Mouse (Mus musculus) yolk sac, embryonic 10.5 days (tissue): ENCODE data around the gene Igfbp3.

Source experiments
- DNase-seq: peaks from one replicate; pipeline ENCODE4 v3.0.0-alpha.2; 2017; ENCODE audit warnings: low spot score

Gene Igfbp3

DNA sequence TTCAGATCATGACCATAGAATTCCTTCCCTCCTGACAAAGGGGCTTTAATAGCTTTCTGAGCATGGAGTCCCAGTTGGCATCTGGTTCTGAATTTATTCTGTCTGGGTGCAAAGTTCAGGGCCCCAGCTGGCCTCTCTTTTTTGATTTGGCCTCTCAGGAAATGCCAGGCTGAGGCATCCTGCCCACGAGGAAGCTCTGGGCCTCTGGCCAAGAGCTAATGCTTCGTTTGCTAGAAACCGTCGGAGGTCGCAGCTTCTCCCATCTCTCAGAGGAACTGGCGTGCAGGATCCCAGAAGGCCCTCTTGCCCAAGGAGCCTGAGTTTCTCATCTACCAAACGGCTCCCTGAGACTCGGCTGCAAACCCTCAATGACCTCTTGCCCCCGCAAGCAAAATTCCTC, 2.5 kb downstream of the Igfbp3 start:
- DNase-seq: no peak

DNA sequence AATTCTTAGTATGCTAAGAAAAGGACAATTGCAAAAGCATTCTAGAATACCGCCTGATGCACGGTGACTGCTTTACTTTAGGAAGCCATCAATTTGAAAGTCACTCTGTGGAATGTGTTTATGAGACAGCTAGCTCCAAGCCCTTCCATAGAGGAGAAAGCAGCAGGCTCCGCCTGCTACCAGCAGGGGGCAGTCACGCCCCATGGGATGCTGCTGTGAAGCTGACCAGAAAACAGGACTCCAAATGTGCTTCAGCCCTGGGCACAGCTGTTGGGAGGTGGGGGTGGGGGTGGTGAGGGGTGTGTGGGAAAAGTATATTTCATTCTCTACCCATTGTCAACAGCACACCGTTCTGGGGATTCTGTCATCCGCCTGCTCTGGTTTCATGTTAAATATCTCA, 3.4 kb downstream of the Igfbp3 start:
- no peak for DNase-seq

DNA sequence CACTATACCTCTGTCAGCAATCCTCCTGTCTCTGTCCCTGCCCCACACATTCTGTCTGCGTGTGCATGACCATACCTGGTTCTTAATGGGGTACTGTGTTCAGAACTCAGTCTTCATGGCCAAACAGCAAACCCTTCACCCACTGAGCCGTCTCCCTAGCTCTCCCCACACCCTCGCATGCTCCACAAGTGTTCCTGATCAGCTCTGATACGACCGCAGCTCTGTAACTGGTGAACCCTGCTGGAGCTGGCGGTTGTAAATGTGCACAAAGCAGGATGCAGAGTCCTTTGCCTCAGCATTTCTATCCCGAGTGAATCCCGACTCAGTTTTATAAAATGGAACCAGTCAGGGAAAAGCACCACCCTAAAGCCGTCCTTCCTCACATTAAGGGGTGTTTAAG, 9.9 kb downstream of the Igfbp3 start:
- no peak for DNase-seq

DNA sequence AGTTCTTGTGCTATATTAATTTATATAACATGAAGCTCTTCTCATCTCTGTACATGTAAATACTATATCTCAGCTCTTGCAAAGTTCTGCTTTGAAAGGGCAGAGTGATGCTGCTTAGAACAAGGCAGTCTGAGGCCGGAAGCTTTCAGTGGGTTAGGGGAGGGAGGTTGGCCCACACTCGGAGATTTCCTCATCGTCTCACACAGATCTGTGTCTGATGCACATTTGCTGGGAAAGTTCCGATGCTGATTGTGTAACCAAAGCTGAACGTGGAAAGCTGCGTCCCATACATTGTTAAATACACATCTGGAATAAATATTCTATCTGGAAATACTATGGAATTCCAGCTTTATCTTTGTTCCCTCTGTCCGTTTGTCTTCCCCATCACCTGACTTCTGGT, 11.5 kb downstream of the Igfbp3 start:
- no peak for DNase-seq

DNA sequence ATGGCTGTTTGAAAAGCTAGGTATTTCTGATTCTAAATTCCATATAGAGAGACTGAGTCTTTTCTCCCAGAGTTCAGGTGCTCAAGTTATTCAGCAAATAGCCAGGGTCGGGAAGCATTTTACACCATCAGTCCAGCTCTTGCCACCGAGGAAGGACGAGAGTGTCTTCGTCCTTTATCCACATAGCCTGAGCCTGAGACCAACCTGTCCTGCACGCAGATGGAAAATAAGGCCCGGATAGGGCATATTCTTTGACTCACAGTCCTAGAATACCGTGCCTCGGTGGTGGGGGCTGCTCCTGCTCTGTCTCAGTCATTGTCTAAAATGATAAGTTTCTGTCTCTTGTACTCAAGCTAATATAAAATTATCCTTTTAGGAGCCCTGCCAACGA, 13.3 kb downstream of the Igfbp3 start:
- DNase-seq: no peak

DNA sequence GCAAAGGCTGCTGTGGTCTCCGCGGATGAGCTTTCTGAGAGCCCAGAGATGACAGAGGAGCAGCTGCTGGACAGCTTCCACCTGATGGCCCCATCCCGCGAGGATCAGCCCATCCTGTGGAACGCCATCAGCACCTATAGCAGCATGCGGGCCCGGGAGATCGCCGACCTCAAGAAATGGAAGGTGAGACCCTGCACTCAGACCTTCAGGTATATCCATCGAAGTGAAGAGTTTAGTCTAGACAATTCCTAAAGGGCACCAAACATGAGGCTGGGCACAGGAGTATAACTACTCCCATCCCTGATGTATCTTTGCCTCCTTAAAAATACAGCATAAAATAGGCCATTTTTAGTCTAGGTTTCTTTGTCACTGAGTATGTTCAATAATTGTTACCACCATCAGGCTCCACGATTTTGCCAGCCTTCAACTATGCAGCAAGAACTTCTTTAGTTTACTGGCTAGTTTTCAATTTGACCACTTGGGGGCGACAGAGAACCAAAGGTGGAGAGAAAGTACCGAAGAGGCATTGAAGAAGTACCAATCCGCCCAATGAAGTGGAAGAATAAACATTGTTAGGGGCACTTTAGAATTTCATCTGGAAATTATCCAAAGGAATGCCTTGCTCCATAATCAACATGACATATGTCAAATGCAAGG, 13.9 kb downstream of the Igfbp3 start:
- DNase-seq: no peak

DNA sequence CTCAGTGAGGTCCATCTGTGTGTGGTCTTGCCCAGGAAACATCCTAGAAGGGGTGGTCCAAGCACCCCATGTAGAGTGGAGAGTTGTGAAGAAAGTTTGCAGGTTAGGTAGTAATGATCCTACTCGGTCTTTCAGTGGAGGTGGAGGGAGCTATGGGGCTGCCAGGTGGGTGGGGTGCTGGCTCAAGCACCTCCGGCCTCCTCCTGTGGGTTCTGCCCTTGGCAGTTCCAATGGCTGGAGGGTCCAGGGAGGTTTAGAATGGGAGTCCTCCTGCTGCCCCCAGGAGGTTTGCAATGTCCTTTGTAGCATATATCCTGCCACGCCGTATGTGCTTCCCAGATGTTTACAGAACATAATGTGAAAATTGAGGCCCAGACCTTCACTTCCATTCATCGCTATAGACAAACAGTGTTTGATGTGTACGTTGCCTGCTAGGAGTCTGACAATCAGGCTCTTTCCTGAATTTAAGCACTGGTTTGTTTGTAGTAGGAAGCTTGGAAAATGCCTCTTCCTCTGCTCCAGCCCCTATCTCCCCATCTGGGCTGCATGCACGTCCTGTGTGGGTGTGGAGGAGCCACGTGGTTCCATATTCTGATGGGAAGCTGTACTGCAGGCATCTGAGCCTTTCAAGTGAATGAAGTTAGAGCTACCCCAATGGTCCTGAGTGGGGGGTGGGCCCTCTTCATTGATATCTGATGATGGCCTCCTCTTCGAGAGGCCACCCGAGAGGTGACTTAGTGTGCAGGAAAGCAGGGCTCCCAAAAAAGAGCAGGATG, 15.1 kb downstream of the Igfbp3 start:
- no peak for DNase-seq

DNA sequence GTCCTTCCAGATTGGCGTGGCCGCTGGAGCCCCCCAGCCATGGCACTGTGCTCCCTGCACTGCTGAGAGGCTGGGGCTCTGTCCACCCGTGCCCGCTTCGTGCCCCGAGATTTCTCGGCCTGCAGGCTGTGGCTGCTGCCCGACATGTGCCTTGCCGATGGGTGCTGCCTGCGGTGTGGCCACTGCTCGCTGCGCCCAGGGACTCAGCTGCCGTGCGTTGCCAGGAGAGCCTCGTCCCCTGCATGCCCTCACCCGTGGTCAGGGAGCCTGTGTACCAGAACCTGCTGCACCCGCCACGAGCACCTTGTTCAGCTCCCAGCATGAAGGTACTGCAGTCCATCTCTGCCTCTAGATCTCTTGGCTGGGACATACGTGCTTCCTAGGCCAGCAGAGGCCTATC, 15.7 kb downstream of the Igfbp3 start:
- no peak for DNase-seq

DNA sequence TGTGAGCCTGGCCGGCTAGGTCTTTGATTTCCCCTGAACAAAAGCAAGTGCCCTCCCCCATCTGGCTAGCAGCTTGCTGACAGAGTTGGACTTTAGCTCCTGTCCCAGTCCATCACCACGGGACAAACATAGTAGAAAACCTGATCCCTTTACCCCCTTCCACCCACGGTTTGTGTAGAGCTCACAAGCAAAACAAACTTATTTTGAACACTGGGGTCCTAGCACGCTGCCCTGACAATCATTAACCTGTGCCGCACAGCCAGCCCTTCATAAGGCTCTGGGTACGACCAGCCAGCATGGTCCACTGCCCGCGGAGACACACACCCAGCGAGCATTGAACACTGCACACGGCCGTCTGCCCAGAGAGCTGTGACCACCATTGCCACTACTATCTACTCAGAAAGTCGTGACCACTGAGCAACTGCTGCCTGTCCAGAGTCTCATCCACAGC, 16.2 kb downstream of the Igfbp3 start, which contains the start of gene Igfbp1:
Igfbp1 (plus strand) TSS at position 292 of the 451 bp plus-strand sequence.
- peak; percentile 87 for DNase-seq

DNA sequence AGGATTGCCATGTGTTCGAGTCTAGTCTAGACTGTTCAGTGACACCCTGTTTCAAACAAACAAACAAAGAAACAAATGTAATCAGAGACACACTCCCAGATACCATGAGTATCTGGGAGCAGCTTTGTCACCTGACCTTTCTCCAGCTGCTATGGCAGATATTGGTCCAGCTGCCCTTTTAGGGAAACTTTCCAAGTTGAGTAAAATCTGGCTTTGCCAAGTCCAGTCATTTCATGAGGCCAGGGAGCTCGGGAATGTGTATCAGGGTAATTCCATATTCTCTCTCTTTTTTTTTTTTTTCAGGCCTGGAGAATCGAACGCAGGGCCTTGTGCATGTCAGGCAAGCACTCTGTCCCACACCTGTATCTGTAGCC, 18.4 kb downstream of the Igfbp3 start:
- no peak for DNase-seq

DNA sequence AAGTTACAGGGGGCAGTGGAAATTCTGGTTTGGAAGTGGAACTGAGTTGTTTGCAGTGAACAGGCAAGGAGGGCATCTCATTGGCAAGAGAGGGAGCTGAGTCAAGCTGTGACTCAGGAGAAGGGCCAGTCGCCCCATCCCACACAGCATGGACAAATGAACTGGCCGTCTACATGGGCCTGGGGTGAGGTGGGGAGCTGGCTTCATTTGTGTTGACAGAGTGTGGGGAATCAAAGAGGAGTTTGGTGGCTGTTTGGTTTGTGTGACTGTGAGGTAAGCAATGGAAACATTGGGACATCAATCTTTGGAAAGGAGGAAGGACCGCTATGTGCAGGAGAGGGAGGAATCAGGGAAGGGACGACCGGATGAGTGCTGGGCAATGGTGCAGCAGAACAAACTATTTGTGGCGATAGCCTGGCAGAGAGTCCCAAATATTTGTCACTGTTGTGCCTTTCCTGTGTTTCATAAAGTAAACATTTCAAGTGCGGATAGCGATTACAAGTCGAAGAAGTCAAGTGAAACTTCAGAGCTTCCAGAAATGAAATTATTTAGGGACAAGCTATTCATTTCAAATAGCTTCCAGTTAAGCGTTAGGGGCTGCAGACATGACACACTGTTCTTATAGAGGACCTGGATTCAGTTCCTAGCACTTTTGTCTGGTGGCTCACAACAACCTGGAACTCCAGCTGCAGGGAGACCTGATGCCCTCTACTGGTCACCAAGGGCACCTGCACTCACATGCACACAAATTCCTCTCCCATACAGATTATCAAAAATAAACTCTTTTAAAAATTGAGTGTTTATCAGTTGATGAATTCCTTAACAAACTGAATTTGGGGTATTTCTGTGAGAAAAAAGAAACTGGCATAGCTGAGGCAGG, 19.1 kb downstream of the Igfbp3 start:
- DNase-seq: no peak

DNA sequence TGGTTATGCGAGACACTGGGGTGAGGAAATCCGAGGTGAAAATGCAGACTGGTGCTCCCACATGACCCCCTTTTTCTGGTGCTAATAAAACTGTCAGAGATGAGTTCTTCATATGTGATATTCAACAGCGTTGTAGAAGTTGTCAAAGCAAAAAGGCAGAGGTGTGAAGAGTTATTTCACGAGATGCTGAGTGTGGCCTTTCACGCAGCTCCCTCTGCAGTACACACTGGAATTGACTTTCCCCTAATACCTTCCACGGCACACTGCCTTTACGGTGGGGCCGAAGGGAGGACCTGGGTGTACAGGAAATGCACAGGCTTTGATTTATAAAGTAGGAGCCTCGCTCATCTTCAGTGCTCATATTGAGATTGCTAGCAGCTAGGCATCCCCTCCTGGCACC, 20.6 kb downstream of the Igfbp3 start:
- DNase-seq: no peak

DNA sequence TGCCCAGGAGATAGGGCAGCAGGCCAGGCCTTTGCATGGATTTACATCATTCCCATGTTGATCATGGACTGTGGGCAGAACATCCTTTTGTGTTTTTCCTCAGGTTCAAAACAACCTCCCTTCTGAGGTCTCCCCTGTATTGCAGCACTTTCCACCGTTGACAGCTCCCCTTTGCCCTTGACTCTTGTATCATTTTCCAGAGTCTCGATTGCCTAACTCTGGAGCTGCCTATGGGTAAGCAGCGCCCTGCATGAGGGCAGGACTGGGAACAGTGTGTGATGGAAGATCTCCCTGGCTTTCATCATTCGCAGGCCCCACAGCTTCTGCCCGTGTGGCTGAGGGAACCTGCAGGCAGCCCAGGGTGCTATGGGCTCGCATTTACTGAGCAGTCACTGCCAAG, 21.0 kb downstream of the Igfbp3 start:
- no peak for DNase-seq

DNA sequence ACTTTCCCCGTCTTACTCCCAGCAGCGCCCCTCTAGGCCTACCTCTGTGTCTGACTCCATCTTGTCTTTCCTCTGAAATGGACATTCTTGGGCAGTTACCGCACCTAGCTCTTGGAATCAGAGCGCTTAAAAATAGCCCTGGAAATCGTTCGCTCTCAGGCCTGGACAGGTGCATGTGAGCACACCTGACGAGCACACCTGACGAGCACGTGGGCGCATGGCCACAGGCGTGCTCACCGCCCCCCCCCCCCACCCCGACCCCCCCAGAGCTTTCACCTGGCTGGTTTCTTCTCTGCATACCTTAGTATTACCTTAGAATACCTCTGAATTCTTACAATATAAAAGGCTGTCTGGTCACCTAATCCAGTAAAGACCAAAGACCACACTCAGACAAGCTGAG, 25.3 kb downstream of the Igfbp3 start, which contains the start of gene Gm11985:
Gm11985 (minus strand) TSS at position 101 of the 400 bp plus-strand sequence.
- DNase-seq: no peak

DNA sequence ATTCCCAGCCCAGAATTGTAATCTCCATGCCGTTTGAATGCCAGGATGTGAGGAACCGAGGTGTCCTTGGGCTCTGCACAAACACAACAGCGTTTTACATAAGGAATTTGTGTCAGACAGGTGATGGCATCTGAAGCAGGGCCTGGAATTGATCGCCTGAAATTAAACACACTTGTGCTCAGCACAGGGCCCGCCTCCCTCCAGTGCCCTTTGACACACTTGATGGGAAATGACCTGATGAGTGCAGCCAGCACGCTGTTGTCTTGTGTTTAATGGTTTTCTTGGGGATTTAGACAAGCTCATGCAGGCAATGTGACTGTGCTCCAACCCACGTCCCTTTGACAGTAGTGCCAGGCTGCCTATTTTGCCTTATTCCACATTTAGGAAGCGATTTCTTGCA, 26.3 kb downstream of the Igfbp3 start:
- DNase-seq: no peak

DNA sequence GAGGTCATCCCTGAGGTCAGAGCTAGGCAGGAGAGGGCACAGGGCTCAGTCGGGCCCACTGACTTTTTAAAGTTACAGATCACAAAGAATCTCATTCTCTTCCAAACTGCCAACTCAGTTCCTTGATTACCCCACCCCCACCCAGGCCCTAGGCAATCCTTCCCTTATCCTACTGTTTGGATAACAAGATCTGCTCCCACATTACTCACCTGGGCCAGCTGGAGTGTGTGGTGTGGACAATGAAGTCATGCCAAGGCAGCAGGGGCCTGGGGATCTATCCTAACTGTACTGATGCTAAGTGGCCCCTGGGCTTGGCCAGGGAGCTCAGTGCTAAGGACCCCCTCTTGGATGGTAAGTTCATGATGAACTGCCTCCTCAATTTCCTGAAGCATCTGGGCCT, 29.3 kb downstream of the Igfbp3 start:
- no peak for DNase-seq

DNA sequence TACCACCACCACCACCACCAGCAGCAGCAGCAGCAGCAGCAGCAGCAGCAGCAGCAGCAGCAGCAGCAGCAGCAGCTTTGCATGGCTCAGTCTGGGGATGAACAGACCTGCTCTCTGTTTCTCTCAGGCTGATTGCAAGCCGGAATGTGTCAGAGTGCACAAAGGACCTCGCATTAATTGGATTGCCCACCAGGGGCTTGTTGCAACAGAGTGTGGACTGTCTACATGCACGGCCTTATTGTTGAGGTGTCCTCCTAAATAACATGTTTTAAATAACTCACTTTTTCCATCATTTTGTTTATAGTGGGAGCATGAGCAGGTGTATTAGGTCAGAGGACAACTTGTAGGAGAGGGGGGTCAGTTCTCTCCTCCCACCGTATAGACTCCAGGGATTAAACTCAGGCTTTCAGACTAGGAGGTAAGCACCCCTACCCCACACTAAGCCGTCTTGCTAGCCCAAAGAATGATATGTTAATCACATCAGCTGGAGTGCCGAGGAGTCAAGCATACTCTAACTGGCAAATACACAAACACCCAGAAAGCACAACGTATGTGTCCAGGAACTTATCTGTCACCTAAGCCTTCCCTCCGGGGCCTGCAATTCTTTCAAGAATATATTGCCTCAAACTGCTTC, 31.2 kb downstream of the Igfbp3 start:
- DNase-seq: no peak

DNA sequence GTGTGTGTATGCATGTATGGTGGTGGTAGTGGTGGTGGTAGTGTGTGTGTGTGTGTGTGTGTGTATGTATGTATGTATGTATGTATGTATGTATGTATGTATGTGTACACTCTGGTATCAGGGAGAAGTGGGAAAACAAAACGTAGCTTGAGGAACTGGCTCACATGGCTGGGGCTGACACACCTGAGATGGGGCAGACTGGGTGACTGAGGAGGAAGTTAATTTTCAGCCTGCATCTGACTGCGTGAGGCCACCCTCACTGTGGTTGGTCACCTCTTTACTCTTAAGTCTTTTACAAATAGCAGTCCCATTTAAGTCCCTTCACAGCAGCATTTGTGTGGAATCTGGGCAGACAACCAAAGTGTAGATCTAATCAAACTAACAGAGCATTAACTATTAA, 34.4 kb downstream of the Igfbp3 start:
- peak; percentile 40 for DNase-seq

DNA sequence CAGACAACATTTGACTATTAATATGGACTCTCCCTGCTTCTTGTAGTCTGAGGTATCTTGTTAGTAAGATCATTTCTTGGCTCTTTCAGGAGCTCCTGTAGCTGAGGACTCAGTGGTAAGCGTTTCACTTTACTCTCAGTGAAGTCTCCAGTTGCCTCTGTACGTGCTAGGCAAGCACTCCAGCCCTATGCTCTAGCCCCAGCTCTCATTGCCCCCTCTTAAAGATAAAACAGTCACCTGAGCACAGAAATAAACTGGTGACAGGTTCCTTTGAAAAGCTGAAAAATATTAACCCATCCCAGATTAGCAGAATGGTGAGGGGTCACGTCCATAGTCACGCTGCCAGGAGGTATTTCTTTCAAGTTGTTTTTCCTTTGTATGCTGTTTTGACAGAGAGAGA, 35.0 kb downstream of the Igfbp3 start:
- peak; percentile 59 for DNase-seq

DNA sequence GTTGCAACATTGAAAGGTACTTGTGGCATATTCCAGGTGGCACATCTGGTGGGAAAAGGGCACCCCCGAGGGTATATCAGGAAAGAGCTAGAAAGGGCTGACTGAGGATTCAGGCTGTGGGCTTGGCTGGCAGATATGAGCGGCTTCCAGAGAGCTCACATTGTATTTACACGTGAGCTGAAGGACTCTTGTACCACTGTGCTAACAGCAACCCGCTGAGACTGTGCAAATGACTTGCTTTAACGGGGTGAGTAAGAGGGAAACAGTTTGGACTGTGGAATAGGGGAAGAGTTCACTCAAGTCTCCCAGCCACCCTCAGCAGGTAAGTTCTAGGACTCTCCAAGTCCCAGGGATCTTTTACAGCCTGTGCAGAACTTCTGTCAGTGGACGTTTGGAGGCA, 40.1 kb downstream of the Igfbp3 start:
- DNase-seq: no peak

DNA sequence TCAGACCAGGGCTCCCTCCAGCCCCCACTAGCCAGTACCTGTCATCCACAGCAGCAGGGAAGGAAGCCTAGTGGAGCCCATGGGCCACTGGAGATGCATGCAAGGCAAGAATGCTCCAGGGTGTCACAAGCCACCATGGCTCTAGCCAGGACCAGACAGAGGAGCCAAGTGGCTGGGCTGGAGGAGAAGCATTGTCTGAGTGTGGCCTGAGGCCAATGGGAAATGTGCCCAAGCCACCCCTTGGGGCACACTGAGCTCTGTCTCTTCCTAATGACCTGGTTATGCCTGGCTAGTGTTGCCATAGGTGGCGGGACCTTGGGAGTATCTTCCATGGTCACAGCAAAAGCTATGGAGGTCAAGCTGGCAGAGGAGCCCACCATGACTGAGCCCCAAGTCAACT, 44.1 kb downstream of the Igfbp3 start:
- DNase-seq: no peak

DNA sequence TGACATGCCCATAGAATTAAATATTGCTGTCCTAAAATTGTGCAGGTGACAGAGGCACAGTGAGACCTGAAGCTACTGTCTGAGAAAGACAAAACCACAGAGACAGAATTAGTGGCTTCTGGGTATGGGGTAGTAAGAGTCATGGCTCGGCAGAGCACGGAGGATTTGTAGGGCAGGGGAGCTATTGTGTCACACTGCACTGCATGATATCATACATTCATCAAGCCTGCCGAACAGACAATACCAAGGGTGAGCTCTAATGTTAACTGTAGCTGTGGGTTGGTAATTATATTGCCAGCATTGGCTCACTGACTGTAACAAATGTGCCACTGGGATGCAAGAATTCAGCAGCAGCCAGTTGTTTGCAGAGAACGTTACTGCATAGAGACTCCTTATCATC, 49.3 kb downstream of the Igfbp3 start:
- DNase-seq: no peak
